Mouse (Mus musculus): ENCODE data around the gene Tada3.

GRCm38 (mm10) chr6:113405483-113405882 lies 27.8 kb upstream of the Tada3 start:
- TF ChIP-seq CTCF (IDR thresholded peaks at IDR 0.05; ENCODE audit: extremely low read depth, insufficient read depth, insufficient read length, insufficient replicate concordance) (no peak), POLR2A (IDR thresholded peaks at IDR 0.05; ENCODE audit: low read depth, low read length) (no peak)

Measured in spleen, adult 2 months (tissue).